Mouse (Mus musculus): ENCODE results near the gene Arhgef17.

DNA sequence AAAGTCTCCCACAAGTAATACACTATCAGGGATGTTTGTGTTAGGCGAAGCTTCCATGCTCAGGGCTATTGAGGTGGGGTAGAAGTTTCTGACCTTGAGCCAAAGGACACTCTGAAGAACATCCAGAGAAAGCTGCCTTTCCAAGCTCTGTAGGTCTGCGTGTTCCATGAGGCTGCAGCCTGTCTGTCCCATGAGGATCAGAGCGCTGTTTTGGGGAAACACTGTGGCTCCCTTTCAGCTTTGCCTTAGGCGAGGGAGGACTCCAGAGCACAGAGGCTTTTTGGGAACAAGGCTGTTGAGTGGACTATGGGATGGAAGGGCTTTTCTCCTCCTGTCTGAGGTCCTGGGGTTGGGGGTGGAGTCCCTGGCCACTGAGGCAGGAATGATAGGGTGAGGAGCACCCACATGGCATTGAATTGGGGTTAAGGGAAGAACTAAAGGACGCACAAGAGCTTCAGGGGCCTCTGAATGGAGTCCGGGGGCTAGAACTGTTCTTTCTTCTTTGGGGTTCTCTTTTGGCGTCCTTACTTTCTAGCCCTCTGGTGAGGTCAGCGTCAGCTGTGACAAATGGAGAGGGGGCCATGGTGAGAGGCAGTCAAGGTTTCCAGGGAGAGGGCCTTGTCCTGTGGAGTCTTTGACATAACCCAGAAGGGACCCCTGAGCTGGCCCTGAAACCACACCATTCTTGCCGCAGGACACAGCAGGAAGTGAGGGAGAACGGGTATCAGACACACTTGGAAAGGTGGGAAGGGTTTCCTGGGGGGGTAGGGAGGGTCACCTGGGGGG lies 37.2 kb upstream of the Arhgef17 start:
- no peak for TF ChIP-seq CTCF (IDR thresholded peaks at IDR 0.05; ENCODE audit: low read depth, low read length)
- TF ChIP-seq TAL1 (conservative IDR thresholded peaks at IDR 0.05; ENCODE audit: low read depth, low read length), result no peak

All from G1E (cell line).